Comparison of ENCODE assay signal across 9 mouse cellular contexts in genomic region chr2:31845512-31845895, GRCm38 (mm10). TPM values are rescaled to one million over a fixed set of nuclear protein-coding genes. Genes with fewer than 3 reads are reported as not detected.
DNase-seq lines count a peak whose midpoint lies in the region; ATAC-seq and TF ChIP-seq lines count a peak whose summit lies in the region.
"Had no signal": no experiment of that assay in that cellular context is flagged by ENCODE, and none has a peak within 500 bp of the region (broad histone marks: within the 10 kb centered on the region; RNA-seq: fewer than 3 reads in every experiment).

No protein-coding gene starts in this region.

- no peak; the same call in 1 of the 2 replicates for ATAC-seq in heart, embryonic 12.5 days (ENCODE audit: insufficient number of reproducible peaks, low FRiP score)
- ATAC-seq in hindbrain, embryonic 11.5 days (ENCODE audit: low FRiP score): no peak
- no peak for ATAC-seq in midbrain, embryonic 11.5 days (ENCODE audit: low FRiP score)
- ATAC-seq in megakaryocyte progenitor cell, adult 5-6 weeks (replicated peaks; ENCODE audit: poor library complexity): no peak

- TF ChIP-seq CTCF in ES-Bruce4 (IDR thresholded peaks at IDR 0.05; ENCODE audit: low read depth, low read length): no peak

- TF ChIP-seq POLR2A in ES-Bruce4 (IDR thresholded peaks at IDR 0.05; ENCODE audit: insufficient read depth, low read length): no peak

- H3K27ac ChIP-seq in heart, embryonic 12.5 days (ENCODE audit: poor library complexity, severe bottlenecking): no peak overlapping the region
- no peak overlapping the region for H3K27ac ChIP-seq in ES-Bruce4 (ENCODE audit: insufficient read depth, low read length)
- H3K27ac ChIP-seq in hindbrain, embryonic 11.5 days (ENCODE audit: low read depth, low read length): no peak overlapping the region
- no peak overlapping the region for H3K27ac ChIP-seq in midbrain, embryonic 11.5 days (ENCODE audit: low read depth, low read length)

- H3K4me3 ChIP-seq in heart, embryonic 12.5 days: peak overlapping the region; percentile 52
- H3K4me3 ChIP-seq in ES-Bruce4 (ENCODE audit: low read depth, low read length): peak overlapping the region; percentile 74
- peak overlapping the region; percentile 46 for H3K4me3 ChIP-seq in hindbrain, embryonic 11.5 days (ENCODE audit: low read depth, low read length)
- H3K4me3 ChIP-seq in midbrain, embryonic 11.5 days (ENCODE audit: low read depth, low read length): peak overlapping the region; percentile 48

- WGBS in heart, embryonic 12.5 days: 2% methylated on average over 26 of the region's 26 CpGs
- WGBS in hindbrain, embryonic 11.5 days: 1% methylated on average over 26 of the region's 26 CpGs
- WGBS in midbrain, embryonic 11.5 days: 3% methylated on average over 26 of the region's 26 CpGs

- peaks cover 76% of the 10 kb centered on the region for H3K27me3 ChIP-seq in heart, embryonic 12.5 days (replicated peaks)
- H3K27me3 ChIP-seq in ES-Bruce4 (ENCODE audit: control insufficient read depth, insufficient read depth, low read length, poor library complexity, severe bottlenecking): peaks cover 11% of the 10 kb centered on the region
- peaks cover 39% of the 10 kb centered on the region for H3K27me3 ChIP-seq in hindbrain, embryonic 11.5 days (ENCODE audit: control insufficient read depth, insufficient read depth, low read length)
- peaks cover 40% of the 10 kb centered on the region for H3K27me3 ChIP-seq in midbrain, embryonic 11.5 days (ENCODE audit: control insufficient read depth, insufficient read depth, low read length)

- peaks cover 32% of the 10 kb centered on the region for H3K4me1 ChIP-seq in heart, embryonic 12.5 days (replicated peaks)
- no peaks in the 10 kb centered on the region for H3K4me1 ChIP-seq in ES-Bruce4 (ENCODE audit: control insufficient read depth, insufficient read depth, low read length)
- H3K4me1 ChIP-seq in hindbrain, embryonic 11.5 days (replicated peaks; ENCODE audit: control insufficient read depth, insufficient read depth, low read length): peaks cover 15% of the 10 kb centered on the region
- peaks cover 17% of the 10 kb centered on the region for H3K4me1 ChIP-seq in midbrain, embryonic 11.5 days (ENCODE audit: control insufficient read depth, insufficient read depth, low read length)

- H3K9me3 ChIP-seq in heart, embryonic 12.5 days (replicated peaks): no peaks in the 10 kb centered on the region
- no peaks in the 10 kb centered on the region for H3K9me3 ChIP-seq in ES-Bruce4 (replicated peaks; ENCODE audit: control insufficient read depth, insufficient read depth, low read length, poor library complexity, severe bottlenecking)
- no peaks in the 10 kb centered on the region for H3K9me3 ChIP-seq in hindbrain, embryonic 11.5 days (ENCODE audit: control insufficient read depth, low read length)
- H3K9me3 ChIP-seq in midbrain, embryonic 11.5 days (ENCODE audit: control insufficient read depth, low read length): no peaks in the 10 kb centered on the region

- H3K36me3 ChIP-seq in heart, embryonic 12.5 days: no peaks in the 10 kb centered on the region
- H3K36me3 ChIP-seq in ES-Bruce4 (ENCODE audit: control insufficient read depth, insufficient read depth, low read length, poor library complexity, severe bottlenecking): no peaks in the 10 kb centered on the region
- no peaks in the 10 kb centered on the region for H3K36me3 ChIP-seq in hindbrain, embryonic 11.5 days (ENCODE audit: control insufficient read depth, insufficient read depth, low read length)
- H3K36me3 ChIP-seq in midbrain, embryonic 11.5 days (ENCODE audit: control insufficient read depth, insufficient read depth, low read length): no peaks in the 10 kb centered on the region

- TF ChIP-seq EP300 in ES-Bruce4 (IDR thresholded peaks at IDR 0.05; ENCODE audit: insufficient read depth, low read depth, low read length): no peak

- peak overlapping the region; percentile 83 for H3K4me2 ChIP-seq in heart, embryonic 12.5 days
- peak overlapping the region; percentile 94 for H3K4me2 ChIP-seq in hindbrain, embryonic 11.5 days (replicated peaks; ENCODE audit: low read depth, low read length)
- H3K4me2 ChIP-seq in midbrain, embryonic 11.5 days: peak overlapping the region; percentile 84

- H3K9ac ChIP-seq in heart, embryonic 12.5 days: peak overlapping the region; percentile 54
- peak overlapping the region; percentile 65 for H3K9ac ChIP-seq in ES-Bruce4 (ENCODE audit: low read depth, poor library complexity, severe bottlenecking)
- peak overlapping the region; percentile 56; the same call in 1 of the 2 replicates for H3K9ac ChIP-seq in hindbrain, embryonic 11.5 days (ENCODE audit: low read depth, low read length)
- peak overlapping the region; percentile 55 for H3K9ac ChIP-seq in midbrain, embryonic 11.5 days (ENCODE audit: low read length)

- no peak for DNase-seq in heart, adult 11 months
- DNase-seq in hindbrain, embryonic 11.5 days (ENCODE audit: low spot score): no peak
- peak; percentile 94 for DNase-seq in midbrain, embryonic 11.5 days (ENCODE audit: low spot score, missing footprints)
- DNase-seq in frontal cortex, postnatal 36 days (ENCODE audit: low spot score in 2 of 2): no peak
- DNase-seq in embryo, embryonic 9.5 days (ENCODE audit: extremely low spot score): no peak

RNA-seq across cellular contexts. Expression of gene Fibcd1, which starts 0.3 kb away (rescaled TPM):
- polyA plus RNA-seq in heart, embryonic 12.5 days (2016; fragmentation: Nextera tagmentation; extraction: Ambion mirVana): 0.04 and 0.08 TPM in 2 replicates
- polyA plus RNA-seq in ES-Bruce4 (2011; ENCODE audit: insufficient read depth, insufficient read length, low read depth, missing spikeins): not detected in 2 replicates
- 0.74 and 0.91 TPM in 2 replicates for polyA plus RNA-seq in hindbrain, embryonic 11.5 days (2014; fragmentation: Nextera tagmentation; extraction: Ambion mirVana)
- 0.83 and 1.7 TPM in 2 replicates for polyA plus RNA-seq in midbrain, embryonic 11.5 days (2014; fragmentation: Nextera tagmentation; extraction: Ambion mirVana)
- total RNA-seq in megakaryocyte progenitor cell, adult 5-6 weeks (2015): not detected in 2 replicates
- not detected in 2 replicates for total RNA-seq in megakaryocyte progenitor cell, adult 5-6 weeks (2017)

RNA-seq across cellular contexts. Expression of gene Qrfp, which starts 35.1 kb away (rescaled TPM):
- polyA plus RNA-seq in heart, embryonic 12.5 days (2016; fragmentation: Nextera tagmentation; extraction: Ambion mirVana): 0.08 TPM in 1 of 2 replicates, not detected in the other
- not detected in 2 replicates for polyA plus RNA-seq in ES-Bruce4 (2011; ENCODE audit: insufficient read depth, insufficient read length, low read depth, missing spikeins)
- 0.08 and 0.28 TPM in 2 replicates for polyA plus RNA-seq in hindbrain, embryonic 11.5 days (2014; fragmentation: Nextera tagmentation; extraction: Ambion mirVana)
- 0.06 and 0.11 TPM in 2 replicates for polyA plus RNA-seq in midbrain, embryonic 11.5 days (2014; fragmentation: Nextera tagmentation; extraction: Ambion mirVana)
- not detected in 2 replicates for total RNA-seq in megakaryocyte progenitor cell, adult 5-6 weeks (2015)
- not detected in 2 replicates for total RNA-seq in megakaryocyte progenitor cell, adult 5-6 weeks (2017)
- polyA plus RNA-seq: large intestine, adult 2 months had no signal

RNA-seq across cellular contexts. Expression of gene Lamc3, which starts 41.6 kb away (rescaled TPM):
- polyA plus RNA-seq in heart, embryonic 12.5 days (2016; fragmentation: Nextera tagmentation; extraction: Ambion mirVana): 1.1 and 1.3 TPM in 2 replicates
- polyA plus RNA-seq in ES-Bruce4 (2011; ENCODE audit: insufficient read depth, insufficient read length, low read depth, missing spikeins): not detected in 2 replicates
- 4.8 and 5.0 TPM in 2 replicates for polyA plus RNA-seq in hindbrain, embryonic 11.5 days (2014; fragmentation: Nextera tagmentation; extraction: Ambion mirVana)
- polyA plus RNA-seq in midbrain, embryonic 11.5 days (2014; fragmentation: Nextera tagmentation; extraction: Ambion mirVana): 7.7 and 9.6 TPM in 2 replicates
- not detected in 2 replicates for total RNA-seq in megakaryocyte progenitor cell, adult 5-6 weeks (2015)
- not detected in 2 replicates for total RNA-seq in megakaryocyte progenitor cell, adult 5-6 weeks (2017)
